Mouse (Mus musculus) adrenal gland, adult 10 weeks (tissue): ENCODE measurements around the gene Dcaf7. TPM values are rescaled to one million over a fixed set of nuclear protein-coding genes. Genes with fewer than 3 reads are reported as not detected.

Experiments used
- polyA plus RNA-seq: library from polyadenylated mRNA; stranded (reverse); fragments of 350-450 nt; fragmentation: Illumina TruSeq; extraction: RNeasy Lipid Tissue Mini Kit (QIAGEN cat#74804); gene quantifications from one replicate; pipeline ENCODE4 v1.2.3, GENCODE M21; 2014; ENCODE audit warnings: low read depth, low replicate concordance

The Dcaf7 gene
- polyA plus RNA-seq: 43.0 TPM

GRCm38 (mm10) chr11:106036548-106037417 lies at the start of gene Dcaf7:
Gene Dcaf7 (plus strand): TSS chr11:106036872.

GRCm38 (mm10) chr11:105994375-105994774 lies 42.3 kb upstream of the Dcaf7 start, which contains the start of gene Ace3:
Gene Ace3 (plus strand): TSS chr11:105994675.

GRCm38 (mm10) chr11:106007821-106008220 lies 28.9 kb upstream of the Dcaf7 start, which contains the start of gene Kcnh6:
Gene Kcnh6 (plus strand): TSS chr11:106008124.

GRCm38 (mm10) chr11:106065923-106066571 lies 29.4 kb downstream of the Dcaf7 start, which contains the start of gene Taco1:
Gene Taco1 (plus strand): TSS chr11:106066061.

GRCm38 (mm10) chr11:106083708-106084701 lies 47.3 kb downstream of the Dcaf7 start, which contains the start of gene Map3k3:
Gene Map3k3 (plus strand): TSS chr11:106084613.

Other genes starting within 250 kb of the Dcaf7 start
- 58.4 TPM for gene Cyb561, start 83.5 kb upstream of the Dcaf7 start, polyA plus RNA-seq
- gene Ace, start 68.9 kb upstream of the Dcaf7 start, polyA plus RNA-seq: 4.3 TPM
- not detected for gene Ace3, start 42.2 kb upstream of the Dcaf7 start, polyA plus RNA-seq
- gene Kcnh6, start 28.7 kb upstream of the Dcaf7 start, polyA plus RNA-seq: not detected
- gene Taco1, start 29.2 kb downstream of the Dcaf7 start, polyA plus RNA-seq: 15.1 TPM
- gene Map3k3, start 47.7 kb downstream of the Dcaf7 start, polyA plus RNA-seq: 9.6 TPM
- not detected for gene Gm10840, start 124.0 kb downstream of the Dcaf7 start, polyA plus RNA-seq
- gene Limd2, start 124.0 kb downstream of the Dcaf7 start, polyA plus RNA-seq: 2.2 TPM
- gene Strada, start 165.3 kb downstream of the Dcaf7 start, polyA plus RNA-seq: 8.9 TPM
- gene Ccdc47, start 179.5 kb downstream of the Dcaf7 start, polyA plus RNA-seq: 267 TPM
- gene Ddx42, start 180.1 kb downstream of the Dcaf7 start, polyA plus RNA-seq: 65.4 TPM
- gene Ftsj3, start 219.2 kb downstream of the Dcaf7 start, polyA plus RNA-seq: 20.9 TPM
- 33.4 TPM for gene Psmc5, start 219.3 kb downstream of the Dcaf7 start, polyA plus RNA-seq
- 13.2 TPM for gene Smarcd2, start 236.1 kb downstream of the Dcaf7 start, polyA plus RNA-seq
- gene Tcam1, start 239.8 kb downstream of the Dcaf7 start, polyA plus RNA-seq: not detected